Mouse (Mus musculus): Measurements from ENCODE around the gene Dnah10. TPM values are rescaled to one million over a fixed set of nuclear protein-coding genes. Genes with fewer than 3 reads are reported as not detected.

The Dnah10 gene
- total RNA-seq, 1 experiment = 2.3 TPM

GRCm38 (mm10) chr5:124872033-124872432, 147.1 kb downstream of the Dnah10 start:
- no peak for DNase-seq (ENCODE audit: low read depth, low spot score)
- Histone ChIP-seq H3K4me3 (ENCODE audit: insufficient read depth in 1 of 2, low read depth in 1 of 2, low read length in 2 of 2, poor library complexity in 1 of 2, severe bottlenecking in 1 of 2) (no peak overlapping the region), H3K36me3 (ENCODE audit: control insufficient read depth, insufficient read depth, low read length, poor library complexity, severe bottlenecking) (peaks cover 13% of the 10 kb centered on the region), H3K9me3 (ENCODE audit: control insufficient read depth, insufficient read depth, low read depth, low read length) (no peaks in the 10 kb centered on the region), H3K27ac (ENCODE audit: insufficient read depth, low read depth, low read length, poor library complexity, severe bottlenecking) (no peak overlapping the region), H3K9ac (ENCODE audit: insufficient read depth, low read depth, low read length, poor library complexity, severe bottlenecking) (no peak overlapping the region), H3K4me1 (ENCODE audit: control insufficient read depth in 2 of 2, insufficient read depth in 2 of 2, low read length in 2 of 2, poor library complexity in 1 of 2) (peaks cover 0 to 2% of the 10 kb centered on the region in 2 experiments; a peak in 1 of 4 replicates)
- TF ChIP-seq HCFC1 (IDR thresholded peaks at IDR 0.05; ENCODE audit: borderline replicate concordance, insufficient read depth, low read length) (no peak), MAFK (IDR thresholded peaks at IDR 0.05; ENCODE audit: insufficient read depth, low read depth, low read length) (no peak), CHD2 (IDR thresholded peaks at IDR 0.05; ENCODE audit: low read depth, low read length) (no peak), ZNF384 (IDR thresholded peaks at IDR 0.05; ENCODE audit: low read depth, low read length) (no peak), ZC3H11A (IDR thresholded peaks at IDR 0.05; ENCODE audit: borderline replicate concordance, low read depth, low read length) (no peak)
- in situ Hi-C loops (cut with MboI; ENCODE audit: low sequenced_read_pairs in 2 of 2, unreplicated experiment in 2 of 2) = no loop called here

GRCm38 (mm10) chr5:124873096-124873495, 148.2 kb downstream of the Dnah10 start:
- Histone ChIP-seq H3K9ac (ENCODE audit: insufficient read depth, low read depth, low read length, poor library complexity, severe bottlenecking) (no peak overlapping the region), H3K4me3 (ENCODE audit: insufficient read depth in 1 of 2, low read depth in 1 of 2, low read length in 2 of 2, poor library complexity in 1 of 2, severe bottlenecking in 1 of 2) (no peak overlapping the region), H3K9me3 (ENCODE audit: control insufficient read depth, insufficient read depth, low read depth, low read length) (no peaks in the 10 kb centered on the region), H3K4me1 (ENCODE audit: control insufficient read depth in 2 of 2, insufficient read depth in 2 of 2, low read length in 2 of 2, poor library complexity in 1 of 2) (peaks cover 0 to 2% of the 10 kb centered on the region in 2 experiments; a peak in 1 of 4 replicates), H3K36me3 (ENCODE audit: control insufficient read depth, insufficient read depth, low read length, poor library complexity, severe bottlenecking) (peaks cover 10% of the 10 kb centered on the region), H3K27ac (ENCODE audit: insufficient read depth, low read depth, low read length, poor library complexity, severe bottlenecking) (no peak overlapping the region)
- DNase-seq (ENCODE audit: low read depth, low spot score) = no peak
- in situ Hi-C loops (cut with MboI; ENCODE audit: low sequenced_read_pairs in 2 of 2, unreplicated experiment in 2 of 2) = no loop called here
- TF ChIP-seq CHD2 (IDR thresholded peaks at IDR 0.05; ENCODE audit: low read depth, low read length) (no peak), MAFK (IDR thresholded peaks at IDR 0.05; ENCODE audit: insufficient read depth, low read depth, low read length) (no peak), ZC3H11A (IDR thresholded peaks at IDR 0.05; ENCODE audit: borderline replicate concordance, low read depth, low read length) (no peak), HCFC1 (IDR thresholded peaks at IDR 0.05; ENCODE audit: borderline replicate concordance, insufficient read depth, low read length) (no peak), ZNF384 (IDR thresholded peaks at IDR 0.05; ENCODE audit: low read depth, low read length) (no peak)

- Histone ChIP-seq H3K4me3 (ENCODE audit: insufficient read depth in 1 of 2, low read depth in 1 of 2, low read length in 2 of 2, poor library complexity in 1 of 2, severe bottlenecking in 1 of 2) (no peak overlapping the region), H3K9me3 (ENCODE audit: control insufficient read depth, insufficient read depth, low read depth, low read length) (no peaks in the 10 kb centered on the region), H3K4me1 (ENCODE audit: control insufficient read depth in 2 of 2, insufficient read depth in 2 of 2, low read length in 2 of 2, poor library complexity in 1 of 2) (peaks cover 0 to 2% of the 10 kb centered on the region in 2 experiments; a peak in 1 of 4 replicates), H3K27ac (ENCODE audit: insufficient read depth, low read depth, low read length, poor library complexity, severe bottlenecking) (no peak overlapping the region), H3K9ac (ENCODE audit: insufficient read depth, low read depth, low read length, poor library complexity, severe bottlenecking) (no peak overlapping the region), H3K36me3 (ENCODE audit: control insufficient read depth, insufficient read depth, low read length, poor library complexity, severe bottlenecking) (peaks cover 13% of the 10 kb centered on the region)
- no peak for DNase-seq (ENCODE audit: low read depth, low spot score)
- in situ Hi-C loops (cut with MboI; ENCODE audit: low sequenced_read_pairs in 2 of 2, unreplicated experiment in 2 of 2) = no loop called here
- TF ChIP-seq ZC3H11A (IDR thresholded peaks at IDR 0.05; ENCODE audit: borderline replicate concordance, low read depth, low read length) (no peak), CHD2 (IDR thresholded peaks at IDR 0.05; ENCODE audit: low read depth, low read length) (no peak), HCFC1 (IDR thresholded peaks at IDR 0.05; ENCODE audit: borderline replicate concordance, insufficient read depth, low read length) (no peak), MAFK (IDR thresholded peaks at IDR 0.05; ENCODE audit: insufficient read depth, low read depth, low read length) (no peak), ZNF384 (IDR thresholded peaks at IDR 0.05; ENCODE audit: low read depth, low read length) (no peak)
Observed at GRCm38 (mm10) chr5:124873890-124874601, 149.2 kb downstream of the Dnah10 start.

- Histone ChIP-seq H3K4me3 (ENCODE audit: insufficient read depth in 1 of 2, low read depth in 1 of 2, low read length in 2 of 2, poor library complexity in 1 of 2, severe bottlenecking in 1 of 2) (no peak overlapping the region), H3K27ac (ENCODE audit: insufficient read depth, low read depth, low read length, poor library complexity, severe bottlenecking) (no peak overlapping the region), H3K9me3 (ENCODE audit: control insufficient read depth, insufficient read depth, low read depth, low read length) (no peaks in the 10 kb centered on the region), H3K9ac (ENCODE audit: insufficient read depth, low read depth, low read length, poor library complexity, severe bottlenecking) (no peak overlapping the region), H3K36me3 (ENCODE audit: control insufficient read depth, insufficient read depth, low read length, poor library complexity, severe bottlenecking) (peaks cover 12% of the 10 kb centered on the region; the same call in 1 of the 2 replicates), H3K4me1 (ENCODE audit: control insufficient read depth in 2 of 2, insufficient read depth in 2 of 2, low read length in 2 of 2, poor library complexity in 1 of 2) (peaks cover 0 to 2% of the 10 kb centered on the region in 2 experiments; a peak in 1 of 4 replicates)
- no peak for TF ChIP-seq HCFC1 (IDR thresholded peaks at IDR 0.05; ENCODE audit: borderline replicate concordance, insufficient read depth, low read length)
- TF ChIP-seq CHD2 (IDR thresholded peaks at IDR 0.05; ENCODE audit: low read depth, low read length) = no peak
- TF ChIP-seq ZNF384 (IDR thresholded peaks at IDR 0.05; ENCODE audit: low read depth, low read length) = no peak
- no peak for TF ChIP-seq ZC3H11A (IDR thresholded peaks at IDR 0.05; ENCODE audit: borderline replicate concordance, low read depth, low read length)
- TF ChIP-seq MAFK (IDR thresholded peaks at IDR 0.05; ENCODE audit: insufficient read depth, low read depth, low read length) = no peak
- DNase-seq (ENCODE audit: low read depth, low spot score) = no peak
- in situ Hi-C loops (cut with MboI; ENCODE audit: low sequenced_read_pairs in 2 of 2, unreplicated experiment in 2 of 2) = no loop called here
Observed at GRCm38 (mm10) chr5:124879251-124879650, 154.4 kb downstream of the Dnah10 start.
